Mouse (Mus musculus): Measurements from ENCODE around the gene Abhd5. TPM values are rescaled to one million over a fixed set of nuclear protein-coding genes. Genes with fewer than 3 reads are reported as not detected.
A peak's percentile ranks its signal among the peaks of the same experiment; 100 is the strongest.

Gene Abhd5
- total RNA-seq, 2 experiments from 2014 or later, result 52.3 to 70.3 TPM

GRCm38 (mm10) chr9:122345291-122345690 is 6.1 kb upstream of the Abhd5 start:
- ATAC-seq (replicated peaks; ENCODE audit: low FRiP score, poor library complexity, severe bottlenecking), result no peak

GRCm38 (mm10) chr9:122346059-122346458 is 5.3 kb upstream of the Abhd5 start:
- ATAC-seq (replicated peaks; ENCODE audit: low FRiP score, poor library complexity, severe bottlenecking), result no peak

GRCm38 (mm10) chr9:122347882-122348281 is 3.5 kb upstream of the Abhd5 start:
- peak; percentile 75 for ATAC-seq (replicated peaks; ENCODE audit: low FRiP score, poor library complexity, severe bottlenecking)

GRCm38 (mm10) chr9:122349286-122349685 is 2.1 kb upstream of the Abhd5 start:
- no peak for ATAC-seq (replicated peaks; ENCODE audit: low FRiP score, poor library complexity, severe bottlenecking)

- no peak for ATAC-seq (replicated peaks; ENCODE audit: low FRiP score, poor library complexity, severe bottlenecking)
These were observed 845 bp upstream of the Abhd5 start for GRCm38 (mm10) chr9:122350396-122351130.

GRCm38 (mm10) chr9:122352025-122352392 is 601 bp downstream of the Abhd5 start:
- ATAC-seq (replicated peaks; ENCODE audit: low FRiP score, poor library complexity, severe bottlenecking), result peak; percentile 36; the same call in 1 of the 2 replicates

GRCm38 (mm10) chr9:122352911-122353310 is 1.5 kb downstream of the Abhd5 start:
- no peak for ATAC-seq (replicated peaks; ENCODE audit: low FRiP score, poor library complexity, severe bottlenecking)

GRCm38 (mm10) chr9:122354240-122354639 is 2.8 kb downstream of the Abhd5 start:
- ATAC-seq (replicated peaks; ENCODE audit: low FRiP score, poor library complexity, severe bottlenecking), result no peak

GRCm38 (mm10) chr9:122357073-122357472 is 5.7 kb downstream of the Abhd5 start:
- ATAC-seq (replicated peaks; ENCODE audit: low FRiP score, poor library complexity, severe bottlenecking), result no peak

GRCm38 (mm10) chr9:122357626-122358025 is 6.2 kb downstream of the Abhd5 start:
- no peak for ATAC-seq (replicated peaks; ENCODE audit: low FRiP score, poor library complexity, severe bottlenecking)

GRCm38 (mm10) chr9:122364171-122364570 is 12.8 kb downstream of the Abhd5 start:
- no peak for ATAC-seq (replicated peaks; ENCODE audit: low FRiP score, poor library complexity, severe bottlenecking)

- no peak for ATAC-seq (replicated peaks; ENCODE audit: low FRiP score, poor library complexity, severe bottlenecking)
These were observed 18.9 kb downstream of the Abhd5 start for GRCm38 (mm10) chr9:122370292-122370794.

- no peak; the same call in 1 of the 2 replicates for ATAC-seq (replicated peaks; ENCODE audit: low FRiP score, poor library complexity, severe bottlenecking)
These were observed 21.1 kb downstream of the Abhd5 start for GRCm38 (mm10) chr9:122372506-122372905.

- peak; percentile 72 for ATAC-seq (replicated peaks; ENCODE audit: low FRiP score, poor library complexity, severe bottlenecking)
These were observed 21.6 kb downstream of the Abhd5 start for GRCm38 (mm10) chr9:122372991-122373390.

GRCm38 (mm10) chr9:122378986-122379385 is 27.6 kb downstream of the Abhd5 start:
- no peak for ATAC-seq (replicated peaks; ENCODE audit: low FRiP score, poor library complexity, severe bottlenecking)

- no peak for ATAC-seq (replicated peaks; ENCODE audit: low FRiP score, poor library complexity, severe bottlenecking)
These were observed 29.6 kb downstream of the Abhd5 start for GRCm38 (mm10) chr9:122380959-122381358.

GRCm38 (mm10) chr9:122382006-122382405 is 30.6 kb downstream of the Abhd5 start:
- no peak for ATAC-seq (replicated peaks; ENCODE audit: low FRiP score, poor library complexity, severe bottlenecking)

GRCm38 (mm10) chr9:122386015-122386414 is 34.6 kb downstream of the Abhd5 start:
- no peak for ATAC-seq (replicated peaks; ENCODE audit: low FRiP score, poor library complexity, severe bottlenecking)

GRCm38 (mm10) chr9:122389287-122389920 is 38.0 kb downstream of the Abhd5 start:
- ATAC-seq (replicated peaks; ENCODE audit: low FRiP score, poor library complexity, severe bottlenecking), result no peak

GRCm38 (mm10) chr9:122395816-122396215 is 44.4 kb downstream of the Abhd5 start:
- no peak for ATAC-seq (replicated peaks; ENCODE audit: low FRiP score, poor library complexity, severe bottlenecking)

GRCm38 (mm10) chr9:122397156-122397555 is 45.7 kb downstream of the Abhd5 start:
- ATAC-seq (replicated peaks; ENCODE audit: low FRiP score, poor library complexity, severe bottlenecking), result no peak

All from erythroblast, adult 5-6 weeks (primary cell).